ENCODE assay signal across 15 mouse cellular contexts in the genomic region with DNA sequence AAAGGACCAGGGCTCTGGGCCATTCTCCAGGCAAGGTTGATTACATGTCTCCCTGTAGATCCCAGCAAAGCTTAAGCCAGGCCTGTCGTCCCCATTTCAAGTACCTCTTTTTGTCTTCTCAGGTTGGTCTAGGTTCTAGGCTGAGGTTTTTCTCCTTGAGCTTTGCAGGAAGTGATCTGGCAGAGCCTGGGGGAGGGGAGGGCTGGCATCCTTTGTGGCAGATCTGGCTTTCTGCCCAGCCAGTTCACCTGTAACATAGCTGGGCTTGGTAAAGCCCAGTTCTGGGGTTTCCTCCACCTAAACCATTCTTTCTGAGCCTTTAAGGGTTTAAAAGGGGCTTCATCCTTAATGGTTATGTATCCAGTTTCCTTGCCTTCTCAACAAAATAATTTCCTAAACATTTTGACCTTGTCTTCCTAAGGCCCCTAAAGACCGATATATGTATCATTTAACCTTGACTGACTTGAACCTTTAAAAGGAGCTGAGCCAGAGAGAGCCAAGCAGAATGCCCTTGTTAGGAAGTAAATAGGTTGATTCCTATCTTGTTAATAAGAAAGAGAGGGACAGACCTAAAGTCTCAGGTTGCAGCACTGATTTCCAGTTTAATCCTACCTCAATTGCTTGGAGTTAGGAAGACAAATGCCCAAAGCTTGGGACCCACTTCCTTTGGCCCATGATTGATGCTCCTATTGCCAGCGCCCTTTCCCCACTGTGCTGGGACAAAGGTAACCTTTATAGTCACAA. TPM values are rescaled to one million over a fixed set of nuclear protein-coding genes. Genes with fewer than 3 reads are reported as not detected.
DNase-seq lines count a peak whose midpoint lies in the region; ATAC-seq and TF ChIP-seq lines count a peak whose summit lies in the region.
"Had no signal": no experiment of that assay in that cellular context is flagged by ENCODE, and none has a peak within 500 bp of the region (broad histone marks: within the 10 kb centered on the region; RNA-seq: fewer than 3 reads in every experiment).

Fscn3 (plus strand) TSS at position 694 of the 744 bp plus-strand sequence.

- TF ChIP-seq POLR2A in lung, adult 2 months (IDR thresholded peaks at IDR 0.05; ENCODE audit: borderline replicate concordance, extremely low read depth, low read depth, low read length) = no peak

- no peak for ATAC-seq in lung, postnatal 0 days
- ATAC-seq in hindbrain, embryonic 11.5 days (ENCODE audit: low FRiP score) = no peak

- H3K9me3 ChIP-seq in lung, postnatal 0 days (ENCODE audit: low read length) = no peaks in the 10 kb centered on the region
- no peaks in the 10 kb centered on the region for H3K9me3 ChIP-seq in hindbrain, embryonic 11.5 days (ENCODE audit: control insufficient read depth, low read length)
- H3K9me3 ChIP-seq: heart, embryonic 12.5 days; limb, embryonic 10.5 days had no signal

- peak; percentile 11 for DNase-seq in lung, adult 2 months
- DNase-seq in lung, postnatal 0 days (ENCODE audit: low spot score) = no peak
- DNase-seq in cerebellum, adult 9-11 months = peak; percentile 31
- DNase-seq in kidney, postnatal 25 days = peak; percentile 65 to 75
- peak; percentile 75 for DNase-seq in thymus, postnatal 25 days
- DNase-seq in frontal cortex, adult 2 months (ENCODE audit: extremely low spot score in 1 of 2, low spot score in 1 of 2) = no peak
- no peak for DNase-seq in heart, postnatal 36 days
- DNase-seq in hindbrain, embryonic 11.5 days (ENCODE audit: low spot score) = no peak
- DNase-seq: adrenal gland, adult 8-10 months; layer of hippocampus, adult 9-11 months had no signal

- no peak within 1 kb of the TSS for H3K9ac ChIP-seq in lung, postnatal 0 days (replicated peaks; ENCODE audit: low read depth)
- H3K9ac ChIP-seq in hindbrain, embryonic 11.5 days (ENCODE audit: low read depth, low read length) = no peak within 1 kb of the TSS
- H3K9ac ChIP-seq: heart, embryonic 12.5 days; hindbrain, embryonic 14.5 days had no signal

- H3K4me3 ChIP-seq in lung, adult 2 months (replicated peaks; ENCODE audit: extremely low read depth, low read depth, low read length) = no peak within 1 kb of the TSS
- no peak within 1 kb of the TSS for H3K4me3 ChIP-seq in lung, postnatal 0 days (ENCODE audit: low read depth, low read length)
- no peak within 1 kb of the TSS for H3K4me3 ChIP-seq in hindbrain, embryonic 11.5 days (ENCODE audit: low read depth, low read length)
- H3K4me3 ChIP-seq: heart, embryonic 12.5 days; limb, embryonic 10.5 days had no signal

- WGBS in lung, adult 2 months = 66% methylated on average over 3 of the region's 3 CpGs
- 77% methylated on average over 3 of the region's 3 CpGs for WGBS in lung, postnatal 0 days
- WGBS in hindbrain, embryonic 11.5 days = 75% methylated on average over 3 of the region's 3 CpGs

- no peak within 1 kb of the TSS for H3K27ac ChIP-seq in lung, postnatal 0 days (ENCODE audit: low read length)
- no peak within 1 kb of the TSS for H3K27ac ChIP-seq in hindbrain, embryonic 11.5 days (ENCODE audit: low read depth, low read length)
- H3K27ac ChIP-seq: hindbrain, embryonic 14.5 days; limb, embryonic 10.5 days had no signal

- no peak for TF ChIP-seq EP300 in lung, postnatal 0 days (IDR thresholded peaks at IDR 0.05)

- H3K36me3 ChIP-seq in lung, postnatal 0 days (ENCODE audit: insufficient read depth, low read length) = peaks cover 5% of the 10 kb centered on the region
- no peaks in the 10 kb centered on the region for H3K36me3 ChIP-seq in hindbrain, embryonic 11.5 days (ENCODE audit: control insufficient read depth, insufficient read depth, low read length)

- H3K4me2 ChIP-seq in lung, postnatal 0 days (replicated peaks; ENCODE audit: low read depth, low read length) = no peak within 1 kb of the TSS
- no peak within 1 kb of the TSS for H3K4me2 ChIP-seq in hindbrain, embryonic 11.5 days (replicated peaks; ENCODE audit: low read depth, low read length)
- H3K4me2 ChIP-seq: heart, embryonic 12.5 days; hindbrain, embryonic 14.5 days had no signal

- peaks cover 4% of the 10 kb centered on the region; the same call in 1 of the 2 replicates for H3K4me1 ChIP-seq in lung, adult 2 months (ENCODE audit: control insufficient read depth, insufficient read depth, low read length)
- H3K4me1 ChIP-seq in lung, postnatal 0 days (ENCODE audit: insufficient read depth, low read depth, low read length) = peaks cover under 1% of the 10 kb centered on the region; the same call in 1 of the 2 replicates
- no peaks in the 10 kb centered on the region for H3K4me1 ChIP-seq in hindbrain, embryonic 11.5 days (replicated peaks; ENCODE audit: control insufficient read depth, insufficient read depth, low read length)

- intact Hi-C loops in heart, postnatal 36 days (cut with DNase I) = loop anchor here (10.0 kb wide), 1 partner anchor 198 kb away; no protein-coding TSS in a partner anchor

- TF ChIP-seq CTCF in lung, adult 2 months (IDR thresholded peaks at IDR 0.05; ENCODE audit: insufficient read depth, low read length) = no peak
- TF ChIP-seq CTCF in lung, postnatal 0 days (IDR thresholded peaks at IDR 0.05) = no peak

- H3K27me3 ChIP-seq in lung, postnatal 0 days (replicated peaks; ENCODE audit: insufficient read depth, low read length) = no peaks in the 10 kb centered on the region
- H3K27me3 ChIP-seq in hindbrain, embryonic 11.5 days (ENCODE audit: control insufficient read depth, insufficient read depth, low read length) = no peaks in the 10 kb centered on the region
- H3K27me3 ChIP-seq: heart, embryonic 12.5 days had no signal

RNA-seq across cellular contexts. Expression of gene Fscn3, which starts in this region (rescaled TPM):
- polyA plus RNA-seq in lung, adult 2 months (2012; rRNA removed) = 0.09 TPM in 1 of 2 replicates, not detected in the other
- polyA plus RNA-seq in lung, postnatal 0 days (2015; fragmentation: Nextera tagmentation; extraction: Ambion mirVana) = not detected in 2 replicates
- 0.04 TPM in 1 of 2 replicates, not detected in the other for polyA plus RNA-seq in frontal cortex, adult 2 months (2012; rRNA removed)
- not detected for total RNA-seq in heart, postnatal 36 days (2021)
- polyA plus RNA-seq in hindbrain, embryonic 11.5 days (2014; fragmentation: Nextera tagmentation; extraction: Ambion mirVana) = not detected in 2 replicates
- total RNA-seq: gastrocnemius, adult 8-10 months; megakaryocyte, adult 5-6 weeks had no signal
- polyA plus RNA-seq: heart, embryonic 12.5 days; hindbrain, embryonic 14.5 days; limb, embryonic 10.5 days had no signal

Comparison
In these comparisons a context has a peak if more than half of its experiments do, and no peak if none do; other contexts are left out.
1. Peak in DNase-seq in lung, adult 2 months; RNA of the gene not detected or under 1 TPM.
2. DNase-seq: peak in cerebellum, adult 9-11 months (single experiment), kidney, postnatal 25 days (2 of 2) and thymus, postnatal 25 days (single experiment); none in lung, postnatal 0 days (single experiment), frontal cortex, adult 2 months (0 of 2), heart, postnatal 36 days (0 of 2) and hindbrain, embryonic 11.5 days (single experiment).